Mouse (Mus musculus) heart, postnatal 14 days (tissue): ENCODE measurements around the gene Extl2. TPM values are rescaled to one million over a fixed set of nuclear protein-coding genes. Genes with fewer than 3 reads are reported as not detected.

Source experiments
- DNase-seq, 2 experiments: peaks; one replicate each; pipeline ENCODE4 v3.0.0; 2021 to 2022
- intact Hi-C: fragments of 180-260 bp; cut with DNase I; formaldehyde crosslinking; loops from one replicate; pipeline ENCODE4 v1.15.1; 2025
- long read RNA-seq, 2 experiments: library from polyadenylated mRNA; stranded (forward); transcript quantifications; one replicate each; pipeline ENCODE4 v2.0.0; 2021
- total RNA-seq, 2 experiments: library from RNA; stranded (reverse); gene quantifications; 2 replicates each; pipeline ENCODE4 v1.2.3; 2021

The Extl2 gene
- total RNA-seq: 10 to 100 TPM; 15.1 to 15.2 TPM
- long read RNA-seq, experiment 1, transcript Extl2-203 (5 exons, 2,840 nt): minor isoform, 10 of 26 reads
- long read RNA-seq, experiment 1, transcript Extl2-201 (5 exons, 3,000 nt): major isoform, 15 of 26 reads
- long read RNA-seq, experiment 1, partial matches to known transcripts: 0 of 26 reads
- long read RNA-seq, experiment 1, other reads (novel, unspliced or antisense): 1 of 26 reads
- long read RNA-seq, experiment 2, transcript Extl2-201 (5 exons, 3,000 nt): major isoform, 29 of 46 reads
- long read RNA-seq, experiment 2, transcript Extl2-203 (5 exons, 2,840 nt): minor isoform, 11 of 46 reads
- long read RNA-seq, experiment 2, partial matches to known transcripts: 4 of 46 reads
- long read RNA-seq, experiment 2, other reads (novel, unspliced or antisense): 2 of 46 reads

DNA sequence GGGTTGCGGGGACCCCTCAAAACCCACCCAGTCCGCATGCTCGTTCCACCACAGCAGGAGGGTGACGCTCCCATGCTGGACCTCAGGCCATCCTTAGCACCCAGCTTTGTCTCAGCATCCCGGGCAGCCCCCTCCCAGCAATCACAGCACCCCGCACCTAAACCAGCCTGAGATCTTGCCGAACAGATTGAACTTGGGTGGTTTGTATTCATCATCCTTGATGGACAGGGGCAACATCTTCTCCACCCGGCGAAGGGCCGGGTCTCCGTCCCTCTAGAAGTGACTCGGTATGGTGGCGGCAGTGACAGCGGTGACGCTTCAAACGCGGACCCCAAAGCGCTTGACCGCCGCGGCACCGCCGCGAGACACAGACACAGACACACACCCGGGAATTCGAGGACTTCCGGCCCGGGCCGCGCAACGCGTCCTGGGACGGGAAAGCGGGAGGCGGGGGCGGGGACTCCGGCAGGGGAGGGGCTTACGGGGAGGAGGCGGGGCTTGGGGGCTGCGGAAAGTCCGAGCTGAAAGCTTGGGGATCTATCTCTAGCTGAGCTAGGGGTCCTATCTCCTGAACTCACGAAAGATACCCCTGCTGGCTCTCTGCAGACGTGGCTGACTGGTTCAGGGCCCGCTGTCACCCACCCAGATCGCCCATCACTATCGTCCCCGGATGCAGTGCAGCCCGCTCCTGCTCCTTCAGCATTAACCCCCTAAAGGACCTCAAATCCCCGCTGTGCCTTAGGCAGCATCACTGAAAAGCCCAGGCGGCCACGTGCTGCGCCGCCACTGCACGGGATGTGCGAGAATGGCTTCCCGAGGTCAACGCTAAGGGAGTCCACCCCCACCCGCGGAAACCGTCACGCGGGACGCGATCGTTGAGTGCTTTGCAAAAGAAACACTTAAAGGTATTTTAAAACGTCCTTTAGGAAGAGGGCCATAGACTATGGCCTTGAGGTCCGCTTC lies at the start of gene Extl2, which contains the start of gene Slc30a7:
Gene Extl2, plus strand, starts transcription at position 485 of the 963 bp plus-strand sequence.
Gene Slc30a7, minus strand, starts transcription at position 429 of the 963 bp plus-strand sequence.
- intact Hi-C loops: no loop called here
- DNase-seq: peak; percentile 86 to 87

DNA sequence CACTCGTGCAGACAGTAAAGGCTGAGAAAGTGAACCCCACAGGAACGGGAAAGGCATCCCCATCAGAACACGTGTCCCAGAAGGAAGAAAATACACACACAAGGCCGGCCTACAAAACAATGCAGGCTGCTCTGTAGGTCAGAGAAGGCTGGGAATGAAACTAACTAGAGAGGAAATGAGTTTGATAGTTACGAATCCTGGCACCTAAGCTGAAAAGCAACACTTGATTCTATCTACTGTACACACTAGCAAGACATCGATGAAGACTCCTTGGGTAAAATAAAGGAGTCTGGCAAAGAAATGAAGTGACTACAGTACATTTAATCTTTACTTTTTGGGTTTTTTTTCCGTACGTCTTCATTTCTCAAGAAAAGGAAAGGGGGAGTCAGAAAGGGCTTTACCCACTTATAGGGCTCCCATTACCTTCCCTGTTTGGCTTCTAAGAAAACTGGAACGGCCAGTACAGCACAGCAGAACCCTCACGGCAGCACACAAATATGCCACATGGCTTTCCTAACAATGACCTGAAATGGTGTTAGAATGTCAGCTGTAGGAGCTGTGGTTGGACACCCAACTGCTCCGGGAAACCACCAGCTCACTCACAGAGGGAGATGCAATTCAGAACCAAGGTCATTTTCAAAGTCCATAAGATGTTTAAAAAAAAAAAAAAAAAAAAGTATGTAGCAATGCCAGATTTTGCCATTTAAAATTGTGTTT lies 45.8 kb upstream of the Extl2 start:
- intact Hi-C loops: no loop called here
- no peak for DNase-seq

DNA sequence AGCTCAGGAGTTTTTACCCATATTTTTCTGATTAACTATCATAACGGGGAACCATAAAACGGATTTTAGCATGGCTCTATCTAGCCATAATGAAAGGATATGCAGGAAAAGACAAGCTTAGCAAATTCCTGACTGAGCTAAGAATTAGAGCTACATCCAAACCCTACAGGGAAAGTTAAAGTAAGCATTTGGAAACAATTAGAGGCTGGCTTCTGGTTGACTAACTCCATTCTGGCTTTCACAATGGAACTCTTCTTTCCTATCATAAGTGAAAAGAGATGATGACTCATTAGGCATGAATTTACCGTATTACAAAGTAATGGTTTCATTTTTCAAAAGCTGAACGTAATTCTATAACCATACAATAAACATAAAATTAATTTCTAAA lies 45.2 kb upstream of the Extl2 start:
- no peak for DNase-seq
- intact Hi-C loops: no loop called here

DNA sequence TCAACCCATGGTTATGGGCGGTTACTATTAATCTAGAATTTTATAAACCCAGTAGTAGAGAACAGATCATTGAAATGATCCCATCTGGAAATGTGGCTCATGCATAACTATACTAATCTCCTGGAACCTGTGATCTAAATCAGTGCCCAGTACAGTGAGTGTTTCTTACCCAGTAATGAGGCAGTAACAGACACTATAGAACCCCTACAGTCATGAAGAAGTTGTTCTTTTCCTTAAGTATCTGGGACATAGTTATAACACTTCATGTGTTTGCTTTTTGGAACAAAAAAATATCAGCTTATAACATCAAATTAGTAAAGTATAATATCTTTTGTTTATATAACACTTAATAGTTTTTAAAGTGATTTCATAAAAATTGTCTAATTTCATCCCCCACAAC lies 43.7 kb upstream of the Extl2 start:
- intact Hi-C loops: no loop called here
- DNase-seq: no peak

DNA sequence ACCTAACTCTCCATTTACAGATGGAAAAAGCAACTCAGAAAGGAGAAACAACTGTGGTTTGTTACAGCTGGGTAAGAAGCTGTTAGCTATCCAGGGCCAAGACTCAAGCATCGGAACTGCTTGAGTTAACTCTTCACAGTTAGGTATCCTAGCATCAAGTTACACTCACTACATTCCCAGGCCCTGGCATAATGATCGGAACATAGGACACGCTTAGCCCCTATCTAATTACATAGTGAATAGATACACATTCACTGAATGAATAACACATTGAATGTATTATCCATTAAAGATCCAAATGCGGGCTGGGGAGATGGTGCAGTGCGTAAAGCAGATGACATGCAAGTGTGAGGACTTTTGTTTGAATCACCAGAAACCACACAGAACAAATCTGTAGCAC lies 43.2 kb upstream of the Extl2 start:
- intact Hi-C loops: no loop called here
- DNase-seq: no peak

DNA sequence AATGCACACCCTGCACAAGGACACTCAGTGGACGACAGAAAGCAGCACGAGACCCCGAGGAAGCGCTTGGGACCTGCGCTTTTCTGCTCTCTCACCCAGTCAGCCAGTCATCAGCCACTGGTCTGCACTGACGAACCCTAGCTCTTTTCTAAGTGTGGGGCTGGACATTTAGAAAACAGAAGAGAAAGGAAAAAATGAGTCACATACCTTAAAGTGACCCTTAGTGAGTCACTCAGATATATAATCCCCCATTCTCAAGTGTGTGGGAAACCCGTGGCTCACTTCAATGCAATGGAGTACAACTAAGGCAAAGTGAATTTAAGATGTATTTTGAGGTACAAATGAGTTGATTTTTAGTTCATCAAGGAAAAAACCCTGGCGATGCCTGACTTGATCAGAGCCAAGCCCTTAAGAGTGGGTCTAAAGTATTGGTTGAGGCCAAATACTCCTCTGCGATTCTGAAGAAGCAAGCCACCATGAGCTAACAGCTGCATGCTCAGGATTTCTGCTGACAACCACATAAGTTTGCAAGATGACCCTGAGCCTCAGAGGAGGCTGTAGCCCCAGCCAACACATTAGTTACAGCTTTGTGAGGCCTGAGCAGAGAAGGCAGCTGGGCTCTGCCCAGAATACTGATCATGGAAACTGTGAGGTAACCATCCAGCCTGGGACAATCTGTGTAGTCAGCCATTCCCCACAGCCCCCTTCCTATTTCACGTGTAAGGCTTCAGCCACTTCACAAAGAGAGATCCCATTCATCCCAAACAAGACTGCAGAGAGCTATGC lies 38.3 kb upstream of the Extl2 start:
- intact Hi-C loops: no loop called here
- DNase-seq: peak in 1 of 2 experiments; percentile 33

DNA sequence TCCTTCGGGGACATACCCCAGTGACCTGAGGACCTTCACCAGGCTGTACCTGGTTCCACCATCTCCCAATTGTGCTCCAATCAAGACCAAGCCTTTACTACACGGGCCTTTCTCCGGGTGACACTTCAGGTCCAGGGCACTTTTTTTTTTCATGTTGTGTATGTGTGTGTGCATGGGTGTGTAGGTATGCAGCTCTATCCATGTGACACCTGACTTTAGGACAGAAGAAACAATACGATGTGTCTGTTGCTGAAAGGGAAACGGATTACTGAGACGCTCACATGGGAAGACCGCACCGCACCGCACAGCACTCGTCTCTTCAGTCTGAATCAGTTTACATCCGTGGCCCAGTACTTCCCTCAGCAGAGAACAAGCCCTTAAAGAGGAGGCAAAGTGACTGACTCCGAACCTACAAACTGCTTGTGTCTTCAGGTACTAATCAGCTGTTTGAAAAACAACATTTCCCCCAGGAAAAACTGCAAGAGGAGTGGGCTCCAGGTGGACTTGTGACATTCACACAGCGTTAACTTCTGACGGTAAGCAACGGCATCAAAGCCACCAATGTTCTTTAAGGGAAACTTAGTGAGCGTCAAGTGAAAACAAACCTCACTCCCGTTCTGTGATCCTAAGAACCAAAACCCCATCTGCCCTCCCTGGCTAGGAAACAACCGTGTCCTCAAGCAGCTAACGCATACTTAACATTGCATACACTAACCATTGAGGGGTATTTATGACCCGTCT lies 36.0 kb upstream of the Extl2 start:
- intact Hi-C loops: loop anchor here (10.0 kb wide), 1 partner anchor 156 kb away; no protein-coding TSS in a partner anchor
- DNase-seq: no peak

- no peak for DNase-seq
- intact Hi-C loops: loop anchor here (10.0 kb wide), 1 partner anchor 157 kb away; no protein-coding TSS in a partner anchor
Measured at GRCm38 (mm10) chr3:115971891-115972646, 35.2 kb upstream of the Extl2 start.

GRCm38 (mm10) chr3:115974228-115974627 lies 33.0 kb upstream of the Extl2 start:
- intact Hi-C loops: loop anchor here (10.0 kb wide), 1 partner anchor 159 kb away; no protein-coding TSS in a partner anchor
- no peak for DNase-seq

DNA sequence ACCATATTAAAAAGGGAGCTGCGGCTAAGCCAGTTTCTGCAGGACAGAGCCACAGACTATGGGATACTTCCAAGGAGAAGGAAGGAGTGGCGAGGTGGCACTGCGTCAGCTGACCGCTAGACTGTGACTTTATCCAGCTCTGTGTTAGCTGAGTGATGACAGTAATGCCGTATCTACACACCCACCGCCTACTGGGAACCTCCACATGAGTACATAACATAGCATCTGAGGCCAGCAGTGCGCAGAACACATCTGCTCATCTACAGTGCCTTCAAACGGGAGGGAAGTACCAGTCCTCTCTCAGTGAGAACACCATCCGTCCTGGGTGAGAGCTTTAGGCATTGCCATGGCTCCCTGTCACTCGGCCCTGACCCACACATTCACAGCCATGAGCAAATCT lies 32.3 kb upstream of the Extl2 start:
- intact Hi-C loops: loop anchor here (5.0 to 10.0 kb wide), 3 partner anchors 88 to 378 kb away; partner anchors contain the start of gene Dph5
- no peak for DNase-seq

- DNase-seq: no peak
- intact Hi-C loops: loop anchor here (1.0 to 10.0 kb wide), 6 partner anchors 42 to 382 kb away; partner anchors contain the start of gene Dph5
Measured at GRCm38 (mm10) chr3:115979000-115979399, 28.3 kb upstream of the Extl2 start.

DNA sequence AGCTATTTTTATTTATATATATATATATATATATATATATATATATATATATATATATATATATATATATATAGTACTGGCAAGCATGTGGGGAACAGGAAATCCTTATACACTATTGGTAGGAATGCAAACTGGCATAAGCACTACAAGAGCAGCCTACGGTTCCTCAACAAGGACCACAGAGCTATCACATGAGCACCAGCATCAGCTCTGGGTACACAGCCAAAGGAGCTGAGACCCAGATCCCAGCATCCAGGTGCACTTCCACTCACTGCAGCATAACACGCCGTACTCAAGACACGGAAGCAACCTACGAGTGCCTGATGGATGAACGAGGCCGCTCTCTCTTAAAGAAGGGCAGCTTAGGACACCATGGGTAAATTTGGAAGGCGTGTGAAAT lies 24.0 kb upstream of the Extl2 start:
- intact Hi-C loops: no loop called here
- DNase-seq: no peak

DNA sequence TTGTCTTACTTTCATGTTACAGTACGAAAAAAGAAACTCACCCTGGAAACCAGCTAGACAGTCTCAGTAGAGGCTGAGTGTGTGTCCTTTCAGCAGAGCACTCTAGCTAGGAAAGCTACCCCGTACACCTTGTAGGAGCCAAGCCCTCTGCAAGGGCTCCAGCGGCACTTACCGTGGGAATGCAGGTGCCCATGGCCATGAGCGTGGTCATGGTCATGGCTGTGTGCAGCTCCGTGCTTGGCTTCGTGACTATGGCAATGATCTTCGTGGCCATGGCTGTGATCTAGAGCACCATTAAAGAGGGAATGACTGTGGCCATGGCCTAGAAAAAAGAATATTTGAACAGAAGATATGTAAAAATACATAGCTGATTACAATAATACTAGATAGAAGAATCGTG lies 22.6 kb upstream of the Extl2 start:
- no peak for DNase-seq
- intact Hi-C loops: no loop called here

DNA sequence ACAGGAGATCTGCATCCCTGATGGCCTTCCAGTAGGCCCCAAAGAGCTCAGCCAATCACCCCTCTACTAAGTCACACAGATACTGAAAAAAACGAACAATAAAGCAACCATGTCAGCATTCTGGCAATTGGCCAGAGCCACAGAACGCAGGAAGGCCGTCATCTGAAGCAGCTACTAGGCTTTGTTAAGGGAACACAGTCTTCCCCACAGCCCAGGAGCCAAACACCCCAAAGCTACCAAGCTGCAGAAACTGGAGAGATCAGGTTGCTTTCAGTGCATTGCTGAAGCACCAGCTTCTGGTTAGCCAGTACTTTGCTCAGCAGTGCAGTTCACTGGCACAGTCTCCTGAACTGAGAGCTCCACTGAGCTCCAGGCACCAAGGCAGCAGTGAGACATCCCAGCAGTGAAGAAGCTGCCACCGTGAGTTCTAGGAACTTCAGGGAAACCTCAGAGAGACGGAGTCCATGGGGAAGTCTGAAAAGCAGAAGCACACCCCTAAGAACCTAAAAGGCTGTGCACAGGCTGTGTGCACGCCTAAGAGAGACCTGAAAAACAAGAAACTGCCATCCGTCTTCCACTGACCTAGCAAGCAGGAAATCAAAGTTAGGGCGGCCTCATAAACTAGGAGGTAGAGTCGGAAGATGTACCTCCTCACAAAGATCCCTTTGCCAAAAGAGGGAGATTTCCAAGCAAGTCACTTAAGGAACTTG lies 21.9 kb upstream of the Extl2 start:
- peak; percentile 25 to 32 for DNase-seq
- intact Hi-C loops: no loop called here

DNA sequence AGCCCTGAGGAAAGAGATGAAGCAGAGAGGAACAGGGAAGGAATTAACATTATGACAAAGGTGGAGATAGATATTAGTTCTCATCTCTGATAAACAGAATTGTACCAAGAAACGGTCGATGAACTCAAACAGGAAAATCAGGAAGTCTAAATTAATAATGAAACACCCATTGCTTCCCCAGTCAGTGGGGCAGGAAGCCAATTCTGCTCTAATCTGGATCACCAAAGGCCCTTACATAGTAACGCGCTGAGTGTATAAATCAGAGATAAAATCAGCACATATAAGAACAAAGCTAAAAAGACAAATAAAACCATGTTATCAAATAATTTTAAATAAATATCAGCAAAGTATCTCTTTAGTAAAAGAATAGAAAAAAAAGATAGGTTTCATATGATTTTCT lies 15.2 kb upstream of the Extl2 start:
- intact Hi-C loops: no loop called here
- peak in 1 of 2 experiments; percentile 26 for DNase-seq

DNA sequence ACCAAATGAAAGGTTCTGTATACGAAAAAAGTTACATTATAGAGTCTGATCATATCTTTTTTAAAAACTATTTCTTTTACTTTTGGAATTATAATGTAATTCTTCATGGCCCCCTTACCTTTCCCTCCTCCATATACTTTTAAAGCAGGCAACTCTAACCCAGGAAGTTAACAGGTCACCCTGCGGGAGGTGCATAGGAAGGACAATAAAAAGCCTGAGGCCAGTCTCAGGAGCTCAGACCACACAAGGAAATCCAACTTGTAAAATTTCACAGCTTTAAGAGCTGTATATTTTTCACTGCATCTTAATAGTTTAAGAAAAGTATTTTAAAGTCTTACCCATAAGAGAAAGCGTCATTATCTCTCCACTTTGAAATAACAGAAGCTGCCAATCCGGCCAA lies 14.7 kb upstream of the Extl2 start:
- intact Hi-C loops: no loop called here
- no peak for DNase-seq

GRCm38 (mm10) chr3:115993025-115993424 lies 14.2 kb upstream of the Extl2 start:
- intact Hi-C loops: no loop called here

More at GRCm38 (mm10) chr3:115993025-115993424, 14.2 kb upstream of the Extl2 start:
- no peak for DNase-seq
